Mouse (Mus musculus) cerebellum, postnatal 4 days (tissue): Measurements from ENCODE around the gene Ppil6.

Source experiments
- DNase-seq, 2 experiments: peaks; one replicate each; pipeline ENCODE4 v3.0.0; 2022; ENCODE audit warnings: low spot score in 2 of 2, mixed read lengths in 1 of 2

Gene Ppil6

DNA sequence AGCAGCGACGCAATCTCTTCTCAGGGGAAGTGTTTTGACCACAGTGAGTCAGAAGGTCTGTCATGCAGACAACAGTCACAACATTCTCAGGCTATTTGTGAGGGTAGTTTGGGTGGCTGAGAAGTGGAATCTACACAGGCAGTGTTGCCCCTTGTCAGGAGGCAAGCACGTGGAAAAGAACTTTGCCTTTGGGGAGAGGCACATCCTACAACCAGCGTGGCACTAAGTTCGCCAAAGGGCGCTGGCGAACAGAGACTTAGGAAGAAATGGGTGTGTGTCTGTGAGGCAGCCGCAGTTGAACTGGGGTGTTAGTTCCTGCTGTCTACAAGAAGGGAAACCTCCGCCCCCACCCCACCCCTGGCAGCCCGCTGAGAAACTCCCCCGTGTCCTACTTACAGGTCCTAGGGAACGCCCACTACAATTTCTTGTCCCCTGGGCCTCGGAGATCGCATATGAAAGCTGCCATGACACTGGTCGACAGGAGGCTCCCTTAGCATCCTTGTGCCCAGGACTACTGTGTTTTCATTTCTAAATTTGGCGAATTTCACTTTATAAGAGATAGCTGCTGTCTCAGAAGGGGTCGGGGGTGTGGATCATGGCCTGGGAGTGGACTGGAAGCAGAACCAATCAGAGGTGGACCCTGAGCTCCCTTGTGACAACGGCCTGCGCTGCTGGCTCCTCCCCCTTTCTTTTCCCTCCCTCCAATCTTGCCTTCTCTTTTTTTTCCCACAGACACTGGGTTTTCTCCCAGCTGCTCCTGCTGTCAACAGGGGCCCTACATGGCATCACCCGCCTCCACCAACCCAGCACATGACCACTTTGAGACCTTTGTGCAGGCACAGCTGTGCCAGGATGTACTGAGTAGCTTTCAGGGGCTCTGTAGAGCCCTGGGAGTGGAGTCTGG is 12.7 kb upstream of the Ppil6 start:
- DNase-seq = no peak

DNA sequence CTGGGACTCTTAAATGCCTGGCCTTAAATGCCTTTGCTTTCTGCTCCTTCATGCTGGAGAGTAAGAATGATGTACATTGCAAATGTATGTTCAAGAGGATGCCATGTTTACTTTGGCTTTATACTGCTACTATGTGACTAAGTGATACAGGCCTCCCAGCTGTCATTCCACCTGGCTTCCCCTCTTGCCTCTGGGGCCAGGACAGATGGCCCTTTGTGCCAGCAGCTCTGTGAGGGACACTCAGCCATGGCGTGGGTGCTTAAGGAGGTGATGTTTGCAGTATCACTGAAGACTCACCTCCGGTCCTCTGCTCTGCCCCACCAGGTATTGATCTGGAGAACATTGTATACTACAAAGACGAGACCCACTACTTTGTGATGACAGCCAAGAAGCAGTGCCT is 10.3 kb upstream of the Ppil6 start:
- DNase-seq = no peak

DNA sequence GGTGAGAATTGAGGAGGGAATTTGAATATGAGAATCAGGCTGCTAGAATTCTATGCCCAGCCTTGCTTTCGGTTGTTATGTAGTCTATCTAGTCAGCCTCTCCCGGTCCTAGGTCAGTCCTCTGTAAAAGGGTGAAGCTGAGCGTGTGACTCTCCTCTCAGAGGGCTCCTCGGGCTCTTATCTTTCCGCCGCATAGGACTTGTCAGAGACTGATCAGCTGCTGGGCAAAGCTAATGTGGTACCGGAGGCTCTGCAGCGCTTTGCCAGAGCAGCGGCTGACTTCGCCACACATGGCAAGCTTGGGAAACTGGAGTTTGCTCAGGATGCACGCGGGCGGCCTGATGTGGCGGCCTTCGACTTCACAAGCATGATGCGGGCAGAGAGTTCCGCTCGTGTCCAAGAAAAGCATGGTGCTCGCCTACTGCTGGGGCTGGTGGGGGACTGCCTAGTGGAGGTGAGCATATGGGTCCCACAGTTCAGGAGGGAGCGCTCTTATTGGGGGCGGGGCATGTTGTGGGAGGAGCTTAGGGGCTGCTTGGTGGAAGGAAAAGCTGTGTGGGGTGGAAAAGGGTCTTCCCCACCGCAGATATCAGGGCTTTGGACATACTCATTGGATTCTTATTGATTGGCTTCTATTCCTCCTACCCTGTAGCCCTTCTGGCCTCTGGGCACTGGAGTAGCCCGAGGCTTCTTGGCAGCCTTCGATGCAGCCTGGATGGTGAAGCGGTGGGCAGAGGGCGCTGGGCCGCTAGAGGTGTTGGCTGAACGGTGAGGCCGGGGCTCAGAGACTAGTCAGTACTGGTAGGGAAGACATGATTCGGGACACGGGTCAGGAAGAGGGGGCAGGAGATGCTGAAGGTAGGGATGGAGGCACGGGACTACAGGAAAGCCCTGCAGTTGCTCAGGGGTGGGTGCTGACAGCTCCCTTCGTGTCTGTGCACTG is 9.0 kb upstream of the Ppil6 start:
- no peak for DNase-seq

DNA sequence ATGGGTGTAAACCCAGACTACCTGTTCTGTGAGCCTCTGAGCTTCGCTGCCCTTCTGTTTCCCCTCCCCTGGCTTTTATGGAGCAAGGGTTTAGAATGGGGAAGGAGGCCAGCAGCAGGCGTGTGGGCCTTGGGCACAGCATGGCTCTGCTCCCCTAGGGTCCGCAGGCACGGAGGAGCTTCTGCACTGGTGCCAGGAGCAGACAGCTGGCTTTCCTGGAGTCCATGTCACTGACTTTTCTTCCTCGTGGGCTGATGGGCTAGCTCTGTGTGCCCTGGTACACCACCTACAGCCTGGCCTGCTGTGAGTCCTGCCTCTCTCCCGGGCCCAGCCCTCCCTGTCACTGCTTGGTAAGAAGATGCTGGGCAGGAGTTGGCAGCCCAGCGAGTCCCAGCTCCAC is 7.8 kb upstream of the Ppil6 start:
- no peak for DNase-seq

DNA sequence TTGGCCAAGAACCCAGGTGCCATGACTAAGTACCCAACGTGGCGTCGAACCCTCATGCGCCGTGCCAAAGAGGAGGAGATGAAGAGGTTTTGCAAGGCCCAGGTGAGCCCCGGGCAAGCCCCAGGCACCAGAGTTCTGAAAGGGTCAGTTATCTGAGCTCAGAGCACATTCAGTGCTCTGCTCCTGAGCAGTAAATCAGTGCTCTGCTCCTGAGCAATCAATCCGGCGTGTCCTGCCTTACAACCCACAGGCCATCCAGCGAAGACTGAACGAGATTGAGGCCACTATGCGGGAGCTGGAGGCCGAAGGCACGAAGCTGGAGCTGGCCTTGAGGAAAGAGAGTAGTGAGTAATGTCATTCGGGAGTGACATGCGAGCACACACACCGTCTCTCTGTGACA is 4.5 kb upstream of the Ppil6 start:
- no peak for DNase-seq

DNA sequence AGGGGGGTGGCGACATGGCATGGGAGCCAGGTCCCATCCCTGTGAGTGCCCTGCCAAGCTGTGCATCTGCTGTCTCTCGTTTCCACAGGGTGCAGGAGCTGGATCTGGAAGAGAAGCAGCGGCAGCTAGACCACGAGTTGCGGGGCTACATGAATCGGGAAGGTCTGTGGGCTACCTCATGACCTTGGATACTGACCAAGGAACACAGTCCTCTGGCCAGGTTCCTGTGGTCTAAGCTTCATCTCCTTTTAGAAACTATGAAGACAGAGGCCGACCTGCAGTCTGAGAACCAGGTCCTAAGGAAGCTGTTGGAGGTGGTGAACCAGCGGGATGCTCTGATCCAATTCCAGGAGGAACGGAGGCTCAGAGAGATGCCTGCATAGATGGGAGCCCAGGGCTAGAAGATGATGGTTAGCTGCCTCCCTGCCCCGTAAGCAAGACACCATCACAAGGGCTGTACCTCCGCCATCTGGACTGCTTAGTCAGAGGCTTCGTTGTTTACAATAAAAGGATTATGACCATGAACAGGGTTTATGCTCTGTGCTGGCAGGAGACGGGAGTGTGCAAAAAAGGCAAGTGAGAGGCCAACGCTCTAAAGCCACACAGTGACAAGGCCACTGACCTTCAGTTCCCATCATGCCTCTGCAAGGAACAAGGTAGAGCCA is 3.6 kb upstream of the Ppil6 start:
- DNase-seq = no peak

DNA sequence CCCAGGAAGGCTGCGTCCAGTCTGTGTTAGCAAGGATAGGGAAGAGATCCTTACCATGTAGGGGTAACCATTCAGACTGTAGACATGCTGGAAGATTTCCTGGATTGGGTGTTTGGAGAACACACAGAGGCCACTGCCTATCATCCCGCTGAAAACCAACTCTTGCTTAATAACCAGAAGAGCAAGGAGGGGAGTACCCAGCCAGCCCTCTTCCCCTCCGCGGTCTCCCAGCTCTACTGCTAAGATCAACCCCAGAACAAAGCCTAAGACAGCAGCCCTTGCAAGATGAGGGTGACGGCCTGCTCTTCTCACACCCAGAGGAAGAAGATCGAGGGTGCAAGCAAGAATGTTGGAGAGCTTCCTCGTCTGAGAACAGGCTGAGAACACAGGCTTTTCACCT is 1.4 kb upstream of the Ppil6 start:
- no peak for DNase-seq

DNA sequence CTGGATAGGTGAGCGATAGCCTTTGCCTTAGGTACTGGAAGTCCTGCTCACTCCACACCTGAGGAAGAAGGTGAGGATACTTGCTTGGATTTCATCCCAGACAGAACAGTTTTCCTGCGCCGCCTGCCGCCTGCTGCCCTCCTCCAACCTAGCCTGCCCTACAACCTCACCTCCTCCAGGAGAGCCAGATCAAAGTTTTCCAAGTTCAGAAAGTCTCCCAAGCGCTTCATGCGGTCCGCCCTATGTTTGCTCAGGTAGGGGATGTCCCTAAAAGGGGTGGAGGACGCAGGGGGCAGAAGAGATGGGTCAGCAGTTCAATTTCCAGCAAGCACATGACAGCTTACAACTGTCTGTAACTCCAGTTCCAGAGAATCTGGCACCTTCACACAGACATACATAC is 945 bp upstream of the Ppil6 start:
- DNase-seq = no peak

DNA sequence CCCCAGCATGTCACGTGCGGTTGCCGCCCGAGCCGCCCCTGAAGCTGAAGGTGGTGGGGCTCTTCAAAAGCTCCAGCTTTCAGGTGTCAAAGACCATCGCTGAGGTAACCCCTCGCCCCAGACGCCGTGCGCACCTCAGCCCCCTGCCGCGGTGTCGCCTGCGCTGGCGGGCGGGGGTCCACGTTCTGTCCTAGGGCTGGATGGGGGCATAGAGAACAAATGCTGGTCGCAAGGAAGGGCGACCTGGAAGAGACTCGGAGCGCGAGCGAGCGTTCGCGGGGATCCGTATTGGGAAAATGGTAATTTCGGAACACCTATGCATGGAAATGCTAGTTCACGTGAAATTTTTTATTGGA is 257 bp downstream of the Ppil6 start:
- DNase-seq = no peak

DNA sequence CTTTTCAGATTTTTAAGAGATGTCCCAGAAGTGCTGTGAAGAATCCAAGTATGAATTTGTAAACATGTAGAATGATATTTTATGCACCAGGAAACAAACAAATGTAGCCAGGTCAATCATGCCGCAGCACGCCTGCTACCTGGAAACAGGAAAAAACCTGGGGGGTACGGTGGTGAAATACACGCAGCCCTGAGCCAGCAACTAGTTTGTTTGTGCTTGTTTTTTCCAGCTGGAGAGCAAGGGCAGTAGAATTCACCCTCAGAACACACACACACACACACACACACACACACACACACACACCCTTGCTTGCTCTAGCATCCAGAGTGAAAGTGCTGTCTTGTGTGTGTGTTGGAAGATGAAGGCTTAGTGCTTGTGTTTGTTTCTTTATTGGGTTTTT is 872 bp downstream of the Ppil6 start:
- no peak for DNase-seq

DNA sequence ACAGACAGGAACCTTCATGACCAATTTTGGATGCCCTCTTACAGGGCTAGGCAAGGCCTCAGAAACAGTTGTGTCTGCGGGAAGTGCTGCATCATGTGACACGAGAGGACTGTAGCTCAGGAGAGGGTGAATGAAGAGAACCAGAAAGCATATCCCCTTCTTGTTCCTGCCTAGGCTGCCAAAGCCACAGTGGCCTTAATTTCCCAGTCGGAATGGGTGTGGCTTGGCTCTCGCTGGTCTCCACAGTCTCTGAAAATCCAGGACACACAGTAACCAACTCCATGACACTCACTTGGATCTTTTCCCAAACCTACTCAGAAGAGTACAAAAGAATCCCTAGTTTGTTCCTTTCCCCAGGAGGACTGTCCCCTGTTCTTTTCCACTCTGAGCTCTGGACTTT is 10.7 kb downstream of the Ppil6 start:
- no peak for DNase-seq

DNA sequence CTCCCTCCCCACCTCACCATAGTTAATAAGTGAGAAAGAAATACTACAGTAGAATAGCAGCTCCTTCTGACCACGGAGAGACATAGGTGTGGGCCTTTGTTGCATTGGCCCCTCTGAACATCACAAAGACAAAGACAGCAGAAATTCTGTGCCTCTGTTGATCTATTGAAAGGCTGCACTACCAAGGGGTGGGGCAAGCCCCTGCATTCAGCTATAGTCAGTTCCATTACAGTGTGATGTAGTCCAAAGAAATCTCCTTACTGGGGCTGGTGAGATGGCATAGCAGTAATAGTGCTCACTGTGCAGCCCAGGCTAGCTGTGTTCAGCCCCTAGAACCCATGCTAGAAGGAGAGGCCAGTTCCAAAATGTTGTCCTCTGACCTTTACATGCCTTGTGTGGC is 14.8 kb downstream of the Ppil6 start:
- DNase-seq = no peak

DNA sequence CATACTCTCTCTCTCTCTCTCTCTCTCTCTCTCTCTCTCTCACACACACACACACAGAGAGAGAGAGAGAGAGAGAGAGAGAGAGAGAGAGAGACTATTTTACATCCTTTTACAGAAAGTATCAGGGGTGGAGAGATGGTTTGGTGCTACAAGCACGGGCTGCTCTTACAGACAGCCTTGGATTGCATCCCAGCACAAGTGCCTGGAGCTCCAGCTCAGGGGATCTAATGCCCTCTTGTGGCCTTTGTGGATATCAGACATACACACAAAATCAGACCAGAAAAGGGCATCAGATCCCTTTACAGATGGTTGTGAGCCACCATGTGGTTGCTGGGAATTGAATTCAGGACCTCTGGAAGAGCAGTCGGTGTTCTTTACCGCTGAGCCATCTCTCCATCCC is 15.2 kb downstream of the Ppil6 start:
- DNase-seq = peak in 1 of 2 experiments; percentile 61

DNA sequence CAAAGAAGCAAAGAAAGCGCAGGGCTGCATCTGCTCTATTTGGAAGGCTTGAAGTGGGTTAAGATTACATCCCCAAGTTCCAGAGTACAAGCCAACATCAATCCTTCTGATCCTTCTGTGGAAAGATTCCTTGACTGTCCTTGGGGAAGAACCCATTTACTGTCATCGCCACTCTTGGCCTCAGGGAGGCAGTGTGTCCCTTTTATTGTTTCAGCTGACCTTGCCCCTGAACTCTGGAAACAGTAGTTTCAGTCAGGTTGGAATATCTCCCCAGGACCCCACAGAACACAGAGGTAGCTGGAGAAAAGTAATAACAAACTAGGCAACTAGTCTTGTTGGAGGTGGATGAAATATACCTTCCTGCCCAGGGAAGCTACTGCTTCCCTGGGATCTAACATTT is 18.9 kb downstream of the Ppil6 start:
- DNase-seq = no peak

DNA sequence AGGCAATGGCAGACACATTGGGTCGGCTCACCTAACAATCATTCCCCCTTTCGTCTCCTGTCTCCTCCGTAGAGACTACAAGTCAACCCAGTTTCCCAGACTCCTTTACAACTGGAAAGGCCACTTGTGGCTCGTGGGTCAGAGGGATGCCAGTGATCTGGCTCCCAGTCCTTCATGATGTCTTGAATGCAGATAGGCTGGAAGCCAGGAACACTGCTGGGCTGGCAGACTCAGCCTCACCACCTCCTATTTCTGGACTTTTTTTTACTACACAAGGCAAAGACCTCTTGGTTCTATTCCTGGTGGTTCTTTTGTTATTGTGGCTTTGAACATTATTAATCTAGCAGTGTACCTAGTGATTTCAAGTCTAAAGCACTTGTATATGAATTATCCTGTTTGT is 24.1 kb downstream of the Ppil6 start:
- DNase-seq = no peak

DNA sequence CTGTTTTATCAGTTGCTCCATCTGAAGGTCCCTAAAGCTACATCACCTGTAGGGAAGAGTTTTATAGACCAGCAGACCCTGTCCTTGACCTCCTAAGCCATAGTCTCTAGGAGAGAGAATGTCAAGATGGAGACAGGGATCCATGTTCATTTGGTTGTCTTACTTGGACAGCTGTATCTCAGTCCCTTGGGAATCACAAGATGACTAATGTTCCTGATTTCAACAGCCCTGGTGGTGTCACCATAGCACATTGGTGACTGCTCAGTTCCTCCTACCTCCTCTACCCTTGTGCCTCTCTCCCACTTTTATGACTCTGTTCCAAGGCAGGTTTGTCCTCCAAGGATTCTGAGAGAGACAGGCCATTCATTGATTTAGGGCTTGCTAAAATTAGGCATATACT is 24.7 kb downstream of the Ppil6 start:
- no peak for DNase-seq

DNA sequence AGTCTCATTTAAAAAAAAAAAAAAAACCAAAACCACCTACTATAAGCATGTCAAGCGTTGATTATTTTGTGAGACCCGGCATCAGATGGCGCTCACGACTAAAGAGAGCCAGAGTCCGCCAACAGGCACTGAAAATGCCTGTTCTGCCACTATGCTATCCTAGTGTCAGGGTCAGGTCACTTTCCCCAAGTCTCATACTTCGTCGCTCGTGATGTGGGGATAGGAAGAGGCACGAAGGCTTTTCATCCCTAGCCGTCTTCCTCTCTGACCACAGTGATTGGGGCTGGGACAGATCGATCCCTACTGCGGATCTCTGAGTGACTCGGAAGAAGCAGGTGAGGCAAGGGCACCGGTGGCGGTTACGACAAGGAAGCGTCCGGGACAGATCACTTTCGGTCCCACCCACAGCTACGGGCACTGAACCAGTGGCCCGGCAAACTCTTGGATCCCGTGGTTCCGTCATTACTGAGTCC is 28.3 kb downstream of the Ppil6 start:
- peak; percentile 38 to 63 for DNase-seq

DNA sequence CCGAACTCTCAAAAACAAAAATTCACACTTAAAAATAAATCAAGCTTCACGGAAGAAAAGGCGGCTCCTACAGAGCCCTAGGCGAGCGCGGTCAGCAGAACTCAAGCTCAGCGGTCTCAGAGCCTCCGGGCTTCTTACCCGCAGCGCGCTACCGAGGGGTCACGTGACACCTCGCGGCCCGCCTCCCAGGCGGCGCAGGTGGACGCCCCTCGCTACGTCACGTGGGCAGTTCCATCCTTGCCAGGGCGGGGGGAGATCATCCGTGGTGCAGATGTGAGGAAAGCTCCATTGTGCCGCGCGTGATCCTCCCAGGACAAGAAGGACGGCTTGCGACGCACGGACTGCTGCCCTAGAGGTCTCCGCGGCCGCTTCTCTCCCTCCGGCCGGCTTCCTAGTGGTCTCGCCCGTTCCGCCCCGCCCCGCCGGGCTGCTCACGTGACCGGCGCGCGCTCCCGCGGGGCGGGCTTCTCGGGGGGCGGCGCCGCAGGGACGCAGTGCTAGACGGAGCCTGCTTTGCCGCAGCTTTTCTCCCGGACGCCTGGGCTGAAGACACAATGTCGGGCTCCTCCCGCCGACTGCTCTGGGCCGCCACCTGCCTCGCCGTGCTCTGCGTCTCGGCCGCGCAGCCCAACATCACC is 28.9 kb downstream of the Ppil6 start, which contains the start of gene Cd164:
TSS of gene Cd164 (plus strand) at position 434 of the 638 bp plus-strand sequence.
- peak; percentile 76 to 94 for DNase-seq

DNA sequence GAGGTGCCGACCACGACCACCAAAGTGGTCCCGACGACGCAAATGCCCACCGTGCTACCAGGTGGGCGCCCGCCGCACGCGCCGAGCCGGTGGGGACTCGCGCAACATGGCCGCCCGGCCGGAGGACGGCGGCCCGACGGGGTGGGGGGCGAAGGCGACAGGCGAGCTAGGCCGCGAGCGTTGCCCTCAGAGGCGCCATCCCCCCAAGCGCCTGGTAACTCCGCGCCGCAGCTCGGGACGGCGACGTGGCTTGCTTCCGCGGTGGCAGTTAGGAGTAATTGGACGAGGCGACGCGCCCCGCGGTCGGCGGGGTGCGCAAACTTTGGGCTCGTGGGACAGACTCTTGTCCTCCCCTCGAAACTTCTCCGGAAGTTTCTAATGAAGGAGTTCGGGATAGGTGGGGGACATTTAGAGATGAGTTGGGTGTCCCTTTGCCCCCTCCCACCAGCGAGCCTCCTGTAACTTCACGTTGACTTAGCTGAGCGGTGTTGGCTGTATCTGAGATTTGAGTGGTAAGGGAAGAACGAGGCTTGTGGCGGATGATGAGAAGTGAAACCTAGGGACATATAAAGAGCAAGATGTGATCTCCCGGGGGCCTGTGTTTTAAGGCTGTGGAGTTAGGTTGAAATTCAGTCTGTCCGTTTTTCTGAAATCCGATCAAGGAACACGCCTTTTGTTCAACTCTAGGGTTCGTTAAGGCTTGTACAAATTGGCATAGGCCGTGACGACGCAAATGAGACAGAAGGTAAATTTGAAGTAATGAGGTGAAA is 29.6 kb downstream of the Ppil6 start:
- DNase-seq = no peak

DNA sequence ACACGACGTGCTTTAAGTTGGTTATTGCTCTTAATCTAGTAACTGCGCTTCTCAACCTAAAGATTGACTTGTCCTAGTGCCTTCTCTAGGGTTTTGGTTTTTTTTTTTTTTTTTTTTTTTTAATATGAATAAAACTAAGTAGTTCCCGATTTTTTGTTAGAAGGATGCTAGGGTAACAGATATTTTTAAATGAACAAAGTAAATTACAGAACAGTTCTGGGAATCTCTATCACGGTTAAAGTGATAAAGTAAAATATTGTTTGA is 30.1 kb downstream of the Ppil6 start:
- DNase-seq = no peak

DNA sequence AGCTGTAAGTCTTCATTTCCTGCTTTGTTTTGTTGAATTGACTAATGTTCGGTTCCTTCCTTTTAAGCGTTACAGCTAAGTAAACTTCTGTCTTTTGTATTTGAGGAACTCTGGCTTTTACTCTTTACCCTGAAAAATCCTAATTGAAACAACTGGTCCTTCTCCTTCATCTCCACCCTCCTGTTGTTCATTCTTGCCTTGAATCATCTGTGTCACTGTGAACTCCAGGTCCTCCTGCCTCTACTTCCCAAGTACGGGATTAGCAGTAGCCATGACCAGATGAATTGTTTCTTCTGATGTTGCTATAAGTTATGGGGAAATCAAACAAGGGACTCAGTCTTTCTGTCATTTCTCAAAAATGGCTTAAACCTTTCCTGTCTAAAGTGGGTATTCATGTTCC is 33.1 kb downstream of the Ppil6 start:
- no peak for DNase-seq
